Mouse (Mus musculus) bone marrow, adult 2 months (tissue): Measurements from ENCODE around the gene Psd. TPM values are rescaled to one million over a fixed set of nuclear protein-coding genes. Genes with fewer than 3 reads are reported as not detected.
A peak's percentile ranks its signal among the peaks of the same experiment; 100 is the strongest.

ENCODE experiments used
- H3K27ac ChIP-seq: fragments of 200-500 bp; 2 replicates; pipeline ENCODE4 v1.5.1; 2012; ENCODE audit warnings: low read depth, mild to moderate bottlenecking, control low read depth, inconsistent platforms, low read length; ENCODE audit not compliant: control insufficient read depth, poor library complexity, insufficient read depth
- H3K4me1 ChIP-seq: fragments of 200-500 bp; 2 replicates; pipeline ENCODE4 v1.6.1; 2011; ENCODE audit warnings: low read length; ENCODE audit not compliant: control insufficient read depth, insufficient read depth
- H3K4me3 ChIP-seq: fragments of 200-500 bp; replicated peaks from 2 replicates; pipeline ENCODE3; 2011; ENCODE audit warnings: mild to moderate bottlenecking, low read depth, low read length, control low read depth; ENCODE audit not compliant: control insufficient read depth
- CTCF ChIP-seq: fragments of 200-500 bp; IDR thresholded peaks from 2 replicates; pipeline ENCODE4 v1.5.1; 2011; ENCODE audit warnings: low read length, control low read depth; ENCODE audit not compliant: control insufficient read depth, insufficient read depth
- POLR2A ChIP-seq: fragments of 200-500 bp; IDR thresholded peaks from 2 replicates; pipeline ENCODE4 v1.6.1; 2011; ENCODE audit warnings: low read depth, mild to moderate bottlenecking, control low read depth, low read length, borderline replicate concordance; ENCODE audit not compliant: control insufficient read depth
- WGBS: fragments of 180-500 bp; shearing (Covaris S2); methylation state at CpG from one replicate; pipeline ENCODE4 v1.1.7; 2018; 5-methylcytosine and 5-hydroxymethylcytosine counted together
- polyA plus RNA-seq: library from polyadenylated mRNA; stranded (reverse); fragments of >200 nt; gene quantifications from 2 replicates; pipeline ENCODE4 v1.2.4, GENCODE M21; 2011; ENCODE audit warnings: low replicate concordance; ENCODE audit not compliant: missing spikeins, insufficient read depth, insufficient read length

Psd gene
- polyA plus RNA-seq, 1 experiment: 4.8 TPM

- Histone ChIP-seq H3K27ac (no peak overlapping the region), H3K4me1 (peaks cover 3% of the 10 kb centered on the region), H3K4me3 (no peak overlapping the region)
- whole genome bisulfite sequencing: 5% methylated on average over 47 of the region's 47 CpGs
- TF ChIP-seq POLR2A: peak; percentile 47; the same call in 1 of the 2 replicates
- peak; percentile 100 for TF ChIP-seq CTCF
Measured at GRCm38 (mm10) chr19:46308706-46309435, 18.1 kb downstream of the Psd start.

GRCm38 (mm10) chr19:46308303-46308702, 18.7 kb downstream of the Psd start:
- Histone ChIP-seq H3K4me1 (peaks cover 3% of the 10 kb centered on the region), H3K27ac (no peak overlapping the region), H3K4me3 (no peak overlapping the region)
- WGBS: 83% methylated on average over 16 of the region's 16 CpGs
- no peak for TF ChIP-seq CTCF
- no peak for TF ChIP-seq POLR2A

GRCm38 (mm10) chr19:46307781-46308180, 19.2 kb downstream of the Psd start:
- Histone ChIP-seq H3K4me3 (no peak overlapping the region), H3K27ac (no peak overlapping the region), H3K4me1 (peaks cover 3% of the 10 kb centered on the region)
- no peak for TF ChIP-seq CTCF
- no peak for TF ChIP-seq POLR2A
- WGBS: 92% methylated on average over 16 of the region's 16 CpGs

GRCm38 (mm10) chr19:46306751-46307289, 20.1 kb downstream of the Psd start:
- 94% methylated on average over 9 of the region's 9 CpGs for WGBS
- TF ChIP-seq POLR2A (no peak), CTCF (no peak)
- H3K27ac ChIP-seq: no peak overlapping the region
- peaks cover 3% of the 10 kb centered on the region for H3K4me1 ChIP-seq
- no peak overlapping the region for H3K4me3 ChIP-seq

GRCm38 (mm10) chr19:46306268-46306610, 20.7 kb downstream of the Psd start:
- Histone ChIP-seq H3K27ac (no peak overlapping the region), H3K4me1 (peaks cover 3% of the 10 kb centered on the region), H3K4me3 (no peak overlapping the region)
- 57% methylated on average over 5 of the region's 5 CpGs for WGBS
- no peak for TF ChIP-seq POLR2A
- no peak for TF ChIP-seq CTCF

GRCm38 (mm10) chr19:46305432-46306267, 21.3 kb downstream of the Psd start:
- Histone ChIP-seq H3K27ac (peak overlapping the region; percentile 87), H3K4me3 (peak overlapping the region; percentile 90), H3K4me1 (peaks cover 3% of the 10 kb centered on the region)
- under 1% methylated on average over 43 of the region's 43 CpGs for WGBS
- TF ChIP-seq CTCF: no peak
- TF ChIP-seq POLR2A: peak; percentile 82; the same call in 1 of the 2 replicates

- Histone ChIP-seq H3K4me3 (peak overlapping the region; percentile 90), H3K27ac (peak overlapping the region; percentile 87), H3K4me1 (peaks cover 3% of the 10 kb centered on the region)
- TF ChIP-seq POLR2A: peak; percentile 12; the same call in 1 of the 2 replicates
- no peak for TF ChIP-seq CTCF
- WGBS: under 1% methylated on average over 34 of the region's 34 CpGs
Measured at GRCm38 (mm10) chr19:46304908-46305333, 22.0 kb downstream of the Psd start.
